ENCODE assay signal across 17 mouse cellular contexts in the genomic region with DNA sequence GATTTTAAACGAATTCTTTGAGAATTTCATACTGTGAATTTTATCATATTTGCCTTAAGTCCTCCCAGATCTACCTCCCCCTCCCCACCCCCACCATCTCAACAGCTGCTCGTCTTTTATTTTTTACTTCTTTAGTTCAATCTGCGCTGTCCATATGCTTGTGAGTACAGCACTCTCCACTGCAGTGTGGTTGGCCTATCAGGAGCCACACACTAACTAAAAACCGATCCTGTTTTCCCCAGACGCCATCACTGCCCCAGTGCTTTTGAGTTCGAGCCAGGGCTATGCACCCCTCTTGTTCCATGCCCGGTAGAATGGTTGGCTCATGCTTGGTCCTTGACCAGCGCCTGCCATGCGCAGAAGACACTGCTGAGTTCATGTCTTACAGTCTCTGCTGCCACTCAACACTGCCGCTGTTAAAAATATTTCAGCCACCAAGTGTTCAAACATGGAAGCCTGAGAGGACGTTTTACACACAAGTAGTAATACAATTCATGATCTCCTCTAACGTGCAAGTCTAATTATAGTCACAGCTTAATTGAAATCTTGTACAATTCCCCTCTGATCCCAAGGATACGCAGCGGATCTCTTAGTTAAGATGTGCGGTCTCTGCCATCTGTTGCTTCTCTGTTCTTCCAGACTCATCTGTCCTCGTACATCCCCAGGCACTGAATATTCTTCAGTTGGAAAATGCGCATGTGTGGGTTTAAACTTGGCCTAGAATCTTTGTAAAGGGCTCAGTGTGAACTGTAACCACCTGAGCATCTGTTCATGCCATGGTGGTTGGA. TPM values are rescaled to one million over a fixed set of nuclear protein-coding genes. Genes with fewer than 3 reads are reported as not detected.
A peak's percentile ranks its signal among the peaks of the same experiment; 100 is the strongest.
DNase-seq lines count a peak whose midpoint lies in the region; ATAC-seq and TF ChIP-seq lines count a peak whose summit lies in the region.
"Had no signal": no experiment of that assay in that cellular context is flagged by ENCODE, and none has a peak within 500 bp of the region (broad histone marks: within the 10 kb centered on the region; RNA-seq: fewer than 3 reads in every experiment).

No protein-coding gene starts in this region.

- no peaks in the 10 kb centered on the region for H3K36me3 ChIP-seq in kidney, postnatal 0 days (ENCODE audit: insufficient read depth, low read length)

- no peak overlapping the region for H3K4me3 ChIP-seq in kidney, postnatal 0 days (replicated peaks; ENCODE audit: low read depth, low read length)
- H3K4me3 ChIP-seq: embryonic facial prominence, embryonic 13.5 days; limb, embryonic 10.5 days; neural tube, embryonic 13.5 days had no signal

- H3K27ac ChIP-seq in kidney, postnatal 0 days, result peak overlapping the region; percentile 57; the same call in 1 of the 2 replicates
- H3K27ac ChIP-seq: embryonic facial prominence, embryonic 13.5 days; limb, embryonic 10.5 days; neural tube, embryonic 13.5 days had no signal

- H3K9me3 ChIP-seq in kidney, postnatal 0 days (replicated peaks; ENCODE audit: low read length), result no peaks in the 10 kb centered on the region
- H3K9me3 ChIP-seq: embryonic facial prominence, embryonic 13.5 days; limb, embryonic 10.5 days; neural tube, embryonic 13.5 days had no signal

- peaks cover 6% of the 10 kb centered on the region for H3K4me1 ChIP-seq in kidney, postnatal 0 days (replicated peaks; ENCODE audit: insufficient read depth, low read length)
- H3K4me1 ChIP-seq: embryonic facial prominence, embryonic 13.5 days; neural tube, embryonic 13.5 days had no signal

- DNase-seq in frontal cortex, adult 2 months (ENCODE audit: extremely low spot score in 1 of 2, low spot score in 1 of 2), result no peak
- no peak for DNase-seq in kidney, postnatal 0 days (ENCODE audit: low spot score)
- no peak for DNase-seq in kidney, adult 8-10 months
- peak; percentile 58 for DNase-seq in retina, adult 2 months (ENCODE audit: low read depth, low spot score)
- DNase-seq in retina, embryonic 14.5 days (ENCODE audit: low spot score), result no peak
- DNase-seq in retina, postnatal 7 days (ENCODE audit: low read depth, low spot score), result peak; percentile 51
- DNase-seq in T-cell, adult 2 months (ENCODE audit: low spot score), result no peak
- DNase-seq: adrenal gland, adult 2 months; cerebellum, adult 2 months; kidney, adult 2 months; lung, postnatal 4 days; right cerebral cortex, adult 18-20 months had no signal

- no peaks in the 10 kb centered on the region for H3K27me3 ChIP-seq in kidney, postnatal 0 days (ENCODE audit: insufficient read depth, low read length)
- H3K27me3 ChIP-seq: embryonic facial prominence, embryonic 13.5 days; neural tube, embryonic 13.5 days; Patski had no signal

- no peak overlapping the region for H3K9ac ChIP-seq in kidney, postnatal 0 days (ENCODE audit: low read depth, low read length)
- H3K9ac ChIP-seq: embryonic facial prominence, embryonic 13.5 days; neural tube, embryonic 13.5 days had no signal

- no peak for TF ChIP-seq CTCF in kidney, postnatal 0 days (IDR thresholded peaks at IDR 0.05; ENCODE audit: low read depth)

- peak; percentile 51 for ATAC-seq in frontal cortex, adult (ENCODE audit: low TSS enrichment)
- no peak for ATAC-seq in kidney, postnatal 0 days (replicated peaks; ENCODE audit: low FRiP score, low read depth)
- ATAC-seq: Patski had no signal

- WGBS in kidney, postnatal 0 days, result 87% methylated on average over 17 of the region's 17 CpGs

- no peak overlapping the region for H3K4me2 ChIP-seq in kidney, postnatal 0 days (ENCODE audit: low read length)
- H3K4me2 ChIP-seq: embryonic facial prominence, embryonic 13.5 days; neural tube, embryonic 13.5 days had no signal

RNA-seq across cellular contexts. Expression of a gene that starts 17.0 kb away (rescaled TPM):
- 41.7 and 51.2 TPM in 2 replicates for polyA plus RNA-seq in frontal cortex, adult 2 months (2012; rRNA removed)
- 31.6 and 34.9 TPM in 2 replicates for polyA plus RNA-seq in kidney, postnatal 0 days (2015; fragmentation: Nextera tagmentation; extraction: Ambion mirVana)

RNA-seq across cellular contexts. Expression of a gene that starts 52.3 kb away (rescaled TPM):
- polyA plus RNA-seq in frontal cortex, adult 2 months (2012; rRNA removed), result 20.2 and 21.3 TPM in 2 replicates
- polyA plus RNA-seq in kidney, postnatal 0 days (2015; fragmentation: Nextera tagmentation; extraction: Ambion mirVana), result 3.7 and 3.9 TPM in 2 replicates

Comparison
In these comparisons a context has a peak if more than half of its experiments do, and no peak if none do; other contexts are left out.
1. DNase-seq: peak in retina, adult 2 months (single experiment) and retina, postnatal 7 days (single experiment); none in frontal cortex, adult 2 months (0 of 2), kidney, postnatal 0 days (single experiment), kidney, adult 8-10 months (0 of 2), retina, embryonic 14.5 days (single experiment) and T-cell, adult 2 months (single experiment).